In genomic region chr4:129701503-129702377, GRCm38 (mm10) we compare ENCODE assay signal across 8 mouse cellular contexts. TPM values are rescaled to one million over a fixed set of nuclear protein-coding genes. Genes with fewer than 3 reads are reported as not detected.
A peak's percentile ranks its signal among the peaks of the same experiment; 100 is the strongest.
DNase-seq lines count a peak whose midpoint lies in the region; ATAC-seq lines count a peak whose summit lies in the region.

No protein-coding gene starts in this region.

- DNase-seq in adrenal gland, adult 18-20 months (ENCODE audit: low spot score in 2 of 2), result peak; percentile 83 to 87
- peak; percentile 94 for DNase-seq in embryo, embryonic 10.5 days (ENCODE audit: low spot score)
- DNase-seq in gastrocnemius, postnatal 10 days, result peak; percentile 84
- peak; percentile 96 for DNase-seq in induced T-regulatory cell, adult 2 months (ENCODE audit: low read depth)
- peak; percentile 64 to 78 for DNase-seq in left cerebral cortex, adult 8-10 months (ENCODE audit: low spot score in 2 of 2)
- peak; percentile 93 for DNase-seq in right cerebral cortex, postnatal 10 days (ENCODE audit: low spot score in 2 of 2)
- peak; percentile 67 to 86 for DNase-seq in urinary bladder, postnatal 4 days (ENCODE audit: low spot score in 2 of 2)

- peak; percentile 83 for ATAC-seq in megakaryocyte progenitor cell, adult 5-6 weeks (replicated peaks; ENCODE audit: poor library complexity)

RNA-seq across cellular contexts. Expression of gene Tmem39b, which starts 5.1 kb away (rescaled TPM):
- 10 to 100 TPM; 11.7 to 13.0 TPM for total RNA-seq in adrenal gland, adult 18-20 months (2021)
- 1 to 10 TPM; 3.7 to 6.7 TPM for total RNA-seq in gastrocnemius, postnatal 10 days (2021)
- 10 to 100 TPM; 11.5 to 13.4 (median 12.7) TPM for total RNA-seq in left cerebral cortex, adult 8-10 months (2022)
- total RNA-seq in megakaryocyte progenitor cell, adult 5-6 weeks (2015), result 23.5 and 26.4 TPM in 2 replicates
- total RNA-seq in megakaryocyte progenitor cell, adult 5-6 weeks (2017), result 3.0 and 7.3 TPM in 2 replicates

RNA-seq across cellular contexts. Expression of gene Kpna6, which starts 29.2 kb away (rescaled TPM):
- total RNA-seq in adrenal gland, adult 18-20 months (2021), result 10 to 100 TPM; 92.4 to 96.3 TPM
- total RNA-seq in gastrocnemius, postnatal 10 days (2021), result 10 to 100 TPM; 56.4 to 63.3 TPM
- total RNA-seq in left cerebral cortex, adult 8-10 months (2022), result 10 to 100 TPM; 86.1 to 96.3 (median 94.1) TPM
- total RNA-seq in megakaryocyte progenitor cell, adult 5-6 weeks (2015), result 23.4 and 30.0 TPM in 2 replicates
- 20.4 and 20.9 TPM in 2 replicates for total RNA-seq in megakaryocyte progenitor cell, adult 5-6 weeks (2017)

RNA-seq across cellular contexts. Expression of gene Khdrbs1, which starts 40.4 kb away (rescaled TPM):
- total RNA-seq in adrenal gland, adult 18-20 months (2021), result 10 to 100 TPM; 53.5 to 72.4 TPM
- 10 to 100 TPM; 47.0 to 58.8 TPM for total RNA-seq in gastrocnemius, postnatal 10 days (2021)
- total RNA-seq in left cerebral cortex, adult 8-10 months (2022), result 10 to 100 TPM; 89.9 to 93.5 (median 91.2) TPM
- total RNA-seq in megakaryocyte progenitor cell, adult 5-6 weeks (2015), result 104 and 118 TPM in 2 replicates
- total RNA-seq in megakaryocyte progenitor cell, adult 5-6 weeks (2017), result 87.7 and 97.3 TPM in 2 replicates

Comparison
In these comparisons a context has a peak if more than half of its experiments do, and no peak if none do; other contexts are left out.
1. Peak in every context shown above with its lines: DNase-seq and ATAC-seq.